Mouse (Mus musculus) MEL (cell line): ENCODE measurements around the gene Nup93. TPM values are rescaled to one million over a fixed set of nuclear protein-coding genes. Genes with fewer than 3 reads are reported as not detected.

Experiments
- DNase-seq: peaks from one replicate; pipeline ENCODE4 v3.0.0; 2011; ENCODE audit warnings: low read depth, low spot score
- H3K27ac ChIP-seq: 2 replicates; pipeline ENCODE4 v1.5.1; 2012; ENCODE audit warnings: low read depth, mild to moderate bottlenecking, control low read depth, low read length, moderate library complexity; ENCODE audit not compliant: control insufficient read depth
- H3K27me3 ChIP-seq, 2 experiments: fragments of 150-350 bp in 1 of 2; sonication (generic) in 1 of 2; 2 replicates each; pipeline ENCODE4 v1.6.1; 2012; ENCODE audit warnings: low read length in 2 of 2, mild to moderate bottlenecking in 2 of 2, improper control_type of control experiment in 1 of 2, moderate library complexity in 1 of 2; ENCODE audit not compliant: insufficient read depth in 2 of 2, control insufficient read depth in 1 of 2
- H3K36me3 ChIP-seq, 2 experiments: 2 replicates each; pipeline ENCODE4 v1.6.1; 2012 to 2014; ENCODE audit warnings: low read length in 2 of 2, improper control_type of control experiment in 1 of 2, inconsistent platforms in 1 of 2, mild to moderate bottlenecking in 1 of 2; ENCODE audit not compliant: insufficient read depth in 2 of 2, control insufficient read depth in 1 of 2
- H3K4me1 ChIP-seq, 2 experiments: fragments of 150-350 bp in 1 of 2; sonication (generic) in 1 of 2; 2 replicates each; pipeline ENCODE4 v1.6.1; 2012; ENCODE audit warnings: low read length in 2 of 2, improper control_type of control experiment in 1 of 2, mild to moderate bottlenecking in 1 of 2; ENCODE audit not compliant: insufficient read depth in 2 of 2, control insufficient read depth in 1 of 2
- H3K4me3 ChIP-seq, 2 experiments: fragments of 150-350 bp in 1 of 2; sonication (generic) in 1 of 2; 2 replicates each; pipeline ENCODE4 v1.5.1; 2012; ENCODE audit warnings: low read depth in 2 of 2, low read length in 2 of 2, mild to moderate bottlenecking in 2 of 2, moderate library complexity in 2 of 2, control low read depth in 1 of 2, improper control_type of control experiment in 1 of 2; ENCODE audit not compliant: control insufficient read depth in 1 of 2, insufficient read depth in 1 of 2
- H3K79me2 ChIP-seq: 2 replicates; pipeline ENCODE4 v1.6.1; 2012; ENCODE audit warnings: mild to moderate bottlenecking, low read length, moderate library complexity; ENCODE audit not compliant: control insufficient read depth, poor library complexity, insufficient read depth
- H3K9ac ChIP-seq: 2 replicates; pipeline ENCODE4 v1.6.1; 2012; ENCODE audit warnings: low read depth, mild to moderate bottlenecking, control low read depth, low read length, moderate library complexity; ENCODE audit not compliant: control insufficient read depth, poor library complexity, severe bottlenecking
- H3K9me3 ChIP-seq: fragments of 150-350 bp; sonication (generic); replicated peaks from 2 replicates; pipeline ENCODE4 v1.6.1; 2012; ENCODE audit warnings: mild to moderate bottlenecking, low read length, improper control_type of control experiment, moderate library complexity; ENCODE audit not compliant: insufficient read depth
- BHLHE40 ChIP-seq: IDR thresholded peaks from 2 replicates; pipeline ENCODE4 v1.6.1; 2012; ENCODE audit warnings: low read depth, mild to moderate bottlenecking, inconsistent platforms, low read length, improper control_type of control experiment, borderline replicate concordance
- CHD1 ChIP-seq: IDR thresholded peaks from 2 replicates; pipeline ENCODE4 v1.6.1; 2012; ENCODE audit warnings: low read depth, mild to moderate bottlenecking, inconsistent platforms, low read length, improper control_type of control experiment
- CTCF ChIP-seq, 3 experiments: IDR thresholded peaks in 2 of 3; conservative IDR thresholded peaks in 1 of 3; 2 replicates each; pipeline ENCODE4 v1.5.1; 2011 to 2012; ENCODE audit warnings: low read length in 3 of 3, low read depth in 2 of 3, mild to moderate bottlenecking in 2 of 3, improper control_type of control experiment in 1 of 3, inconsistent platforms in 1 of 3, mixed read lengths in 1 of 3, moderate library complexity in 1 of 3; ENCODE audit not compliant: control insufficient read depth in 1 of 3, insufficient read depth in 1 of 3, poor library complexity in 1 of 3, severe bottlenecking in 1 of 3
- E2F4 ChIP-seq: IDR thresholded peaks from 2 replicates; pipeline ENCODE4 v1.6.1; 2011; ENCODE audit warnings: low read depth, low read length, improper control_type of control experiment, borderline replicate concordance
- ELF1 ChIP-seq: IDR thresholded peaks from 2 replicates; pipeline ENCODE4 v1.6.1; 2014; ENCODE audit warnings: low read depth, mild to moderate bottlenecking, inconsistent platforms, low read length, improper control_type of control experiment, moderate library complexity
- EP300 ChIP-seq, 2 experiments: IDR thresholded peaks; 2 replicates each; pipeline ENCODE4 v1.6.1; 2011; ENCODE audit warnings: improper control_type of control experiment in 2 of 2, low read length in 2 of 2, low read depth in 1 of 2, mild to moderate bottlenecking in 1 of 2
- ETS1 ChIP-seq: IDR thresholded peaks from 2 replicates; pipeline ENCODE4 v1.6.1; 2012; ENCODE audit warnings: low read depth, mild to moderate bottlenecking, inconsistent platforms, low read length, improper control_type of control experiment, moderate library complexity
- GATA1 ChIP-seq: IDR thresholded peaks from 2 replicates; pipeline ENCODE4 v1.6.1; 2011; ENCODE audit warnings: low read depth, low read length, improper control_type of control experiment
- HCFC1 ChIP-seq: IDR thresholded peaks from 2 replicates; pipeline ENCODE4 v1.6.1; 2012; ENCODE audit warnings: low read depth, mild to moderate bottlenecking, inconsistent platforms, low read length, improper control_type of control experiment, moderate library complexity
- JUND ChIP-seq: IDR thresholded peaks from 2 replicates; pipeline ENCODE4 v1.6.1; 2011; ENCODE audit warnings: low read depth, mild to moderate bottlenecking, improper control_type of control experiment, low read length
- KAT2A ChIP-seq: conservative IDR thresholded peaks from 2 replicates; pipeline ENCODE4 v1.6.1; 2012; ENCODE audit warnings: low read depth, low read length, improper control_type of control experiment, inconsistent platforms
- MAX ChIP-seq: IDR thresholded peaks from 2 replicates; pipeline ENCODE4 v1.6.1; 2011; ENCODE audit warnings: low read length, improper control_type of control experiment
- MEF2A ChIP-seq: IDR thresholded peaks from 2 replicates; pipeline ENCODE4 v1.6.1; 2014; ENCODE audit warnings: low read depth, mild to moderate bottlenecking, inconsistent platforms, low read length, improper control_type of control experiment; ENCODE audit not compliant: poor library complexity, insufficient replicate concordance, severe bottlenecking; ENCODE audit errors: extremely low read depth
- NELFE ChIP-seq: IDR thresholded peaks from 2 replicates; pipeline ENCODE4 v1.6.1; 2011; ENCODE audit warnings: low read depth, low read length, improper control_type of control experiment
- NRF1 ChIP-seq: IDR thresholded peaks from 2 replicates; pipeline ENCODE4 v1.6.1; 2014; ENCODE audit warnings: low read depth, mild to moderate bottlenecking, inconsistent platforms, low read length, improper control_type of control experiment, moderate library complexity; ENCODE audit not compliant: poor library complexity, insufficient read depth, severe bottlenecking
- POLR2AphosphoS2 ChIP-seq: IDR thresholded peaks from 2 replicates; pipeline ENCODE4 v1.6.1; 2011; ENCODE audit warnings: low read length, improper control_type of control experiment
- POLR2AphosphoS5 ChIP-seq: IDR thresholded peaks from 2 replicates; pipeline ENCODE4 v1.6.1; 2012; ENCODE audit warnings: low read depth, borderline replicate concordance, mild to moderate bottlenecking, inconsistent platforms, low read length, moderate library complexity, mixed read lengths
- RAD21 ChIP-seq: IDR thresholded peaks from 2 replicates; pipeline ENCODE4 v1.6.1; 2011; ENCODE audit warnings: mild to moderate bottlenecking, low read depth, low read length, improper control_type of control experiment
- RCOR1 ChIP-seq: IDR thresholded peaks from 2 replicates; pipeline ENCODE4 v1.6.1; 2012; ENCODE audit warnings: low read depth, mild to moderate bottlenecking, inconsistent platforms, low read length, improper control_type of control experiment
- SIN3A ChIP-seq: IDR thresholded peaks from 2 replicates; pipeline ENCODE4 v1.6.1; 2012; ENCODE audit warnings: low read length, improper control_type of control experiment, inconsistent platforms
- TCF12 ChIP-seq: IDR thresholded peaks from 2 replicates; pipeline ENCODE4 v1.6.1; 2014; ENCODE audit warnings: low read depth, mild to moderate bottlenecking, inconsistent platforms, low read length, improper control_type of control experiment, moderate library complexity
- UBTF ChIP-seq: IDR thresholded peaks from 2 replicates; pipeline ENCODE4 v1.6.1; 2012; ENCODE audit warnings: low read depth, mild to moderate bottlenecking, inconsistent platforms, low read length, improper control_type of control experiment, moderate library complexity, borderline replicate concordance; ENCODE audit not compliant: insufficient read depth
- USF2 ChIP-seq, 2 experiments: IDR thresholded peaks; 2 replicates each; pipeline ENCODE4 v1.6.1; 2011 to 2012; ENCODE audit warnings: improper control_type of control experiment in 2 of 2, low read length in 2 of 2, borderline replicate concordance in 1 of 2, inconsistent platforms in 1 of 2, low read depth in 1 of 2, mild to moderate bottlenecking in 1 of 2; ENCODE audit not compliant: insufficient read depth in 1 of 2
- ZC3H11A ChIP-seq: IDR thresholded peaks from 2 replicates; pipeline ENCODE4 v1.6.1; 2012; ENCODE audit warnings: low read depth, mild to moderate bottlenecking, inconsistent platforms, low read length, improper control_type of control experiment
- ZNF384 ChIP-seq: IDR thresholded peaks from 2 replicates; pipeline ENCODE4 v1.6.1; 2012; ENCODE audit warnings: low read depth, mild to moderate bottlenecking, inconsistent platforms, low read length, improper control_type of control experiment
- polyA plus RNA-seq, 2 experiments: library from polyadenylated mRNA; stranded (reverse) in 1 of 2; unstranded in 1 of 2; fragments of >175 nt in 1 of 2; fragments of >200 nt in 1 of 2; gene quantifications; 2 replicates each; pipeline versions ENCODE4 v1.2.1 to v1.2.4; 2012; ENCODE audit warnings: low replicate concordance in 2 of 2, low read depth in 1 of 2; ENCODE audit not compliant: insufficient read length in 2 of 2, insufficient read depth in 1 of 2, missing spikeins in 1 of 2
- total RNA-seq: library from RNA; depleted of rRNA; stranded (reverse); fragments of 300-350 nt; gene quantifications from 2 replicates; pipeline ENCODE4 v1.2.3, GENCODE M21; 2012

Gene Nup93
- total and polyA plus RNA-seq, 3 experiments: 71.6 to 292 (median 110) TPM

DNA sequence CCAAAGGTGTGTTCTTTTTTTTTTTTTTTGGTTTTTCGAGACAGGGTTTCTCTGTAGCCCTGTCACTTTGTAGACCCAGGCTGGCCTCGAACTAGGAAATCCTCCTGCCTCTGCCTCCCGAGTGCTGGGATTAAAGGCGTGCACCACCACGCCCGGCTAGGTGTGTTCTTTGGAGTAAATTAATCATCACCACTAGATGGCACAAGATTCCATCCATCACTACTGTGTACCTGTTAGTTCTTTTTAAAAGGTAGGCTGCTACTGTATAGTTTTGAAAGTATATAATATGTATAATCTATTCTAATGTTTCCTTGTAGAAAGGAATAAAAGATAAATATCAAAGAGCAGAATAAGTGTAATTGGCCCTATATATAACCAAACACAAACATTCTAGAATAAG, 63.9 kb downstream of the Nup93 start:
- H3K27ac ChIP-seq: no peak overlapping the region
- peak; percentile 18 for TF ChIP-seq RAD21
- TF ChIP-seq CHD1: no peak
- no peak for TF ChIP-seq POLR2AphosphoS5
- no peak for TF ChIP-seq TCF12
- TF ChIP-seq KAT2A: no peak
- TF ChIP-seq HCFC1: no peak
- no peak for TF ChIP-seq UBTF
- TF ChIP-seq JUND: no peak
- TF ChIP-seq CTCF (IDR thresholded peaks at IDR 0.05 in 2 of 3, conservative IDR thresholded peaks at IDR 0.05 in 1 of 3; ENCODE audit: control insufficient read depth in 1 of 3, insufficient read depth in 1 of 3, low read depth in 2 of 3, low read length in 3 of 3, poor library complexity in 1 of 3, severe bottlenecking in 1 of 3): peak in 1 of 3 experiments; percentile 31; a peak in 2 of 6 replicates
- no peak for TF ChIP-seq E2F4
- TF ChIP-seq, all 39 proteins: peak for 2
- Histone ChIP-seq H3K36me3 (peaks cover 1 to 5% of the 10 kb centered on the region in 2 experiments), H3K27me3 (no peaks in the 10 kb centered on the region), H3K9ac (no peak overlapping the region), H3K9me3 (no peaks in the 10 kb centered on the region), H3K4me3 (no peak overlapping the region), H3K4me1 (peaks cover 2 to 4% of the 10 kb centered on the region in 2 experiments; a peak in 3 of 4 replicates), H3K79me2 (0 out of 2 replicates have a peak, but pooled peaks cover 1% of the 10 kb centered on the region)
- DNase-seq: no peak

DNA sequence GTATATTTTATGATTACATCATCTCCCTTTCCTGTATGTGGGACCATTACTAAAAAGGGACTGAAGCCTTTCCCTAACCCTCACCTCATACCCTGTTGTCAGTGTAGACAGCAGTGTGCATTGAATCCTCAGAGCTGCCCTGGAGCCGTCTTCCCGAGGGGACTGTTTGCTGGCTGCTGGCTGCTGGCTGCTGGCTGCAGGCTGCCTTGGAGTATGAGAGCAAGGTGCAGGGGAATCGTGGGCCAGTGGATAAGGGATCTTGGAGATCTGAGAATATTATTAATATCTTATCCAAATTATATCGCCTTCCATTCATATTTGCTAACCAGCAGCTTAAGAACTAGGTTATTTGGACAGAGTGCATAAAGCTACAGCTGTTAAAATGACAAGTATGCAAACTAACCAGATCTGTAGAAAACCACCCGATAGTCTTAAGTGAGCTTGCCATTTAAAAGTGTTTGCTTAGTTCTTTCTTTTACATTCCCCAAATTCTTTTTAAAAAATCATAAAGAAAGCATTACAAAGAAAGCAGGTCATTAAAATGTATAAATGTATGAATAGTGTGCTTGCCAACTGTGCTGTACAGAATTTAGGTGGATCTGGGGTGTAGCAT, 65.7 kb downstream of the Nup93 start:
- TF ChIP-seq ZNF384 (no peak), ZC3H11A (no peak), RCOR1 (no peak), MAX (no peak), POLR2AphosphoS5 (no peak), CHD1 (no peak), POLR2AphosphoS2 (no peak), MEF2A (no peak), NRF1 (no peak), ETS1 (no peak), BHLHE40 (no peak), GATA1 (no peak), UBTF (no peak), RAD21 (no peak), NELFE (no peak), ELF1 (no peak), SIN3A (no peak), EP300 (IDR thresholded peaks at IDR 0.05; ENCODE audit: low read depth in 1 of 2, low read length in 2 of 2) (no peak), USF2 (IDR thresholded peaks at IDR 0.05; ENCODE audit: borderline replicate concordance in 1 of 2, insufficient read depth in 1 of 2, low read depth in 1 of 2, low read length in 2 of 2) (no peak)

More for the DNA sequence above, 65.7 kb downstream of the Nup93 start:
- no peaks in the 10 kb centered on the region for H3K27me3 ChIP-seq
- H3K79me2 ChIP-seq: 0 out of 2 replicates have a peak, but pooled peaks cover 1% of the 10 kb centered on the region
- H3K27ac ChIP-seq: no peak overlapping the region
- peaks cover 1 to 5% of the 10 kb centered on the region in 2 experiments for H3K36me3 ChIP-seq
- H3K4me3 ChIP-seq: no peak overlapping the region
- no peak for DNase-seq
- no peak overlapping the region for H3K9ac ChIP-seq
- H3K9me3 ChIP-seq: no peaks in the 10 kb centered on the region
- H3K4me1 ChIP-seq: peaks cover 2 to 8% of the 10 kb centered on the region in 2 experiments; a peak in 3 of 4 replicates
